Mouse (Mus musculus) heart, adult 9 months (tissue): Measurements from ENCODE around the gene Akap8l.
A peak's percentile ranks its signal among the peaks of the same experiment; 100 is the strongest.

ENCODE experiments used
- DNase-seq, 2 experiments: peaks; one replicate each; pipeline ENCODE4 v3.0.0; 2022; ENCODE audit warnings: low spot score in 2 of 2

Akap8l gene

DNA sequence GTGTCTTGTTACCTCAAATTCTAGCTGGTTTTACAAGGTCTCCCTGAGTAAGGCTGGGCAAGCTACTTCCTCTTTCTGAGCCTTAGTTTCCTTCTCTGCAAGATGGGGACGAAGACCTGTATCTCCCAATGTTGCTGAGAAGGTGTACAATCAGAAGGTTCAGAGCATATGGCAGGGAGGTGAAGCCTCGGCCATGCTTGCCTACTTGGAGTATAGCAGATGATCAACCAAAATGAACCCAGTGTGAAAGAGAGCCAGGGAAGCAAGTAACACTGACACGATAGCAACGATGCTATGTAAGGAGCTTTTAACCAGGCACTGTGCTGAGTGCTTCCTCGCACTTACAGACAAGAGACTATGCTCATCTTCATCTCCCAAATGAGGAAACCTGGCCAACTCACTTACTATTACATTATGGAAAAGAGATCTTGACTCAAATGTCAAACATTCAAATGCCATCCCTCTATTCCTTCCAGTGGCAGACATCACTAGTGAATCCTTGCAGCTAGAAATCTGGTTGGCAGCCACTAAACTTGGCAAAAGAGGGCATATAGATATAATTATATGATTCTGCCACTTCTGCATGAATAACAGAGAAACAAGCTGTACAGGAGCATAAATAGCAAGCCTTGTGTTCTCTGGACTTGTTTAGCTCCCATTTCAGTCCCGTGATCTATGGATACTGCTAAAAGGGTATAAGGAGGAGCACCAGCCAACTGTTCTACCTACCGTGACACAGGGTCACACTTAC is 8.0 kb upstream of the Akap8l start:
- DNase-seq, result no peak

- DNase-seq, result no peak
Observed at GRCm38 (mm10) chr17:32356766-32357760, 6.7 kb upstream of the Akap8l start.

DNA sequence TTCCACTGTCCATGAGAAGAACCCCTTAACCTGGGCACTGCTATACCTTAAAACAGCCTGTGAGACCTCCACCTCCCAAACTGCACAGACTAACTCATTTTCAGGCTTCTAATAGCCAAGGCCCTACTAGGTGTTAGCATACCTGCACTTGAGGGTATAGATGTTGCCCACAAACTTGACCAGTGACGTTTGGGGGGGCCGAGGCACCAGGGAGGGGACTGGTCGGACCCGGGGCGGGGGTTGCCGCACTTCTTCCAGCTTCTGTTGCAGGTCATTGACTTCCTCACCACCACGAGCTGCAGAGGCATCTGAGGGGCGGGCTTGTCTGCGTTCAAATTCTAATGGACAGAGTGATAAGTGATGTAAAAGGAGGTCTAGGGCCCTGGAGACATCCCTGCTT is 5.9 kb upstream of the Akap8l start:
- no peak for DNase-seq

DNA sequence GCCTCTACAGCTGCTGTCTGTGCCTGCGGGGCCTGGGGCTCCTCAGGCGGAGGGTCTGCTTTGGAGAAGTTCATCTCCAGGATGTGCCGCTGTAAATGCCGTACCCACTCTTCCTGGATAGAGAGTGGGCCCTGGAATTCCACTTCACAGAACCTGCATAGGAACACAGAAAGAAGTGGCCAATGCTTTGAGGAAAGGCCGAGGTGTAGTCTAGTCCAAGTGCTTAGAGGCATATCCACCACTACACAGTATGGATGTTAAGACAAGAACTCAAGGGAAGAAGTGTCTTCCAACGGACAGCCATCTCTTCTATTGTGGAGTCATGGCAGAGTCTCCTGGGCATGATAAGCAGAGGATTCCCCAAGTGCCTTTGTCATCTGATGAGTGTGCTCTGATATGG is 4.6 kb upstream of the Akap8l start:
- DNase-seq, result no peak

- DNase-seq, result no peak
Observed at GRCm38 (mm10) chr17:32354211-32354610, 3.8 kb upstream of the Akap8l start.

GRCm38 (mm10) chr17:32353696-32354095 is 3.3 kb upstream of the Akap8l start:
- DNase-seq, result peak; percentile 69 to 76

GRCm38 (mm10) chr17:32351726-32352125 is 1.3 kb upstream of the Akap8l start:
- DNase-seq, result no peak

DNA sequence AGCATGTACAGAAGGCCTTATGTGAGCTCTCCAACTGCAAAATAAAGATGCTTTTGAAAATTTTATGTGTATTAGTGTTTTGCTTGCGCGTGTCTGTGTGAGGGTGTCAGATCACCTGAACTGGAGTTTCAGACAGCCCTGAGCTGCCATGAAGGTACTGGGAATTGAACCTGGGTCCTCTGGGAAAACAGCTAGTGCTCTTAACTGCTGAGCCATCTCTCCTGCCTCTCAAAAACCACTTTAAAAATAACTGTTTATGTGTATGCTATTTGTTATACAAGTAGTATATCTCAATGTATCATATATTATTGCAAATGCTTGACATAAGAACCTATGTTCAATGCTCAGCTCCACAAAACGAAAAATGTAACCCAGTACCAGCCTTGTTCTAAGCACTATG is 862 bp upstream of the Akap8l start:
- no peak for DNase-seq

- no peak for DNase-seq
Observed at GRCm38 (mm10) chr17:32349851-32350381, 491 bp downstream of the Akap8l start.

- peak; percentile 34 to 44 for DNase-seq
Observed at GRCm38 (mm10) chr17:32349037-32349732, 1.2 kb downstream of the Akap8l start.

GRCm38 (mm10) chr17:32348406-32348805 is 2.0 kb downstream of the Akap8l start:
- no peak for DNase-seq

DNA sequence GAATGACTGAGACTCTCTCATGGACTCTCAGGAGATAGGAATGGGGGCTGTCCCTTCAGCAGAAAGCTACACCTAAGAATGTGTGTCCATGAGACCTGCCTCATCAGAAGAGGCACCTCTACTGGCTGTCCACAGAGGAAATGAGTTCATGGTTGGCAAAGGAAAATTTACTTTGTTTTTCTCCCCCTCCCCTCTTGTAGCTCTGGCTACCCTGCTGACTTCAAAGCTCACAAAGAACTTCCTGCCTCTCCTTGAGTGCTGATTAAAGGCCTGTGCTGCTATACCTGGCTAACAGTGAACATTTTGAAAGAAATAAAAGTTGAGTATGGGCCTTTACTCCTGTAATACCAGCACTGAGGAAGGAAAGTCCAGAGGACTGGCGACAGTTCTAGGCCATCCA is 9.3 kb downstream of the Akap8l start:
- no peak for DNase-seq

DNA sequence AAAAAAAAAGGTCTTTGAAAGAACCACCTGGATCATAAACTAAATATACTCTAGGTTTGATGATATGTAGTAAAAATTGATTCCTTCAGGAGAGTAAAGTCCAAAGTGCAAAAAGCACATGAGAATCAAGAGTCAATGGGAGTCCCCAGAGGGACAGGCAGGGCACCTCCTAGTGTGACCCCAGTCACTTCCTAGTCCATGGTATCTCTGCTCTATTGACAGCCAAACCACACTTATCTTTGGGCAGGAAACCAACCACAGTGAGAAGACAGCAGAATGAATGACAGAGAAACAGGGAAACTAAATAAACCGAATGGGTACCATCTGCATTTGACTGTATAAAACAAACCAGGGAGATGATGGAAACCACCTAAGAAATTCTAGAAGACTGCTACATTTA is 10.3 kb downstream of the Akap8l start:
- no peak for DNase-seq

DNA sequence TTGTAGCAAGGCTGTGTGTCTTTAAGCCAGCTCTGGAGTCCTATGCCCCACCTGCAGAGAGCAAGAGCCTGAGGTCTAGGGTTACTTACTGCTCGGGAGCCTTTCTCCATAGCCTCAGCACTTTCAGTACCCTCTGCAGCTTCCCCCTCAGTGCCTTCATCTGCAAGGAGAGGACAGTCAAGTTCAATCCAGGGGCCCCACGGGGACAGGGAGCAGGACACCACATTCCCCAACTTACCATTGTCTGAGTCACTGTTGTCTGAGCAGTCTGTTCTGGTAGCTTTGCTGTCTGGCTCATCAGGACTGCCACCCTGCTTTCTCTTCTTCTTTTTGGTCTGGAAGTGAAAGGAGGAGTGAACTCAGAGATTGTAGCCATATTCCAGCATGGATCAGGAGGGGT is 14.5 kb downstream of the Akap8l start:
- DNase-seq, result no peak

GRCm38 (mm10) chr17:32334921-32335320 is 15.5 kb downstream of the Akap8l start:
- no peak for DNase-seq

DNA sequence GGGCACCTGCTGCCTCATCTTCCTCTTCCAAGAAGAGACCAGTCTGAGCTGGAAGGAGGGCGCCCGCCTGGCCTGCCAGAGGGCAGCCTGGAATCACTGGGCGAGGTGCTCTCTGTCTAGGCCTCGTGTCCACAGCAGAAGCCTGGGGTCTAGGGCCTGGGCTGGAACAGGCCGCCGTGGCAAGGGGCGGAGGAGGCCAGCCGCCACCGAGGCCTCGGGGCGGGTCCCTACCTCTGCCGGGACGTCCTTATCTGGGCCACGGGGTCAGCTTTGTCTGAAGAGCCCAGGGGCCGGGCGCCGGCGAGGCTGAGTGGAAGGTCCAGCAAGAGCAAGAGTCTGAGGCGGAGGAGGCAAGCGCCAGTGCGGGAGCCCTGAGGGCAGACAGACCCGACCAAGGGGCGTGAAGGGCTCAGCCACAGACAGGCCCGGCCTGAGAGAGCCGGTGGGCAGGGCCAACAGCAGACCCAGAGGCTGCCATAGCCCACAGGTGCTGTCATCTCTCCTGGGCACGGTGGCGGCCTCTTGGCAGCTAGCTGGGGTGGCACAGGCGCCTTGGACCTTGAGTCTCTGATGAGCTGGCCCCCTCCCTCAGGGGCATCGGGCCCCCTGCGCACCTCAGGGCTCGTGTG is 16.6 kb downstream of the Akap8l start:
- DNase-seq, result no peak

DNA sequence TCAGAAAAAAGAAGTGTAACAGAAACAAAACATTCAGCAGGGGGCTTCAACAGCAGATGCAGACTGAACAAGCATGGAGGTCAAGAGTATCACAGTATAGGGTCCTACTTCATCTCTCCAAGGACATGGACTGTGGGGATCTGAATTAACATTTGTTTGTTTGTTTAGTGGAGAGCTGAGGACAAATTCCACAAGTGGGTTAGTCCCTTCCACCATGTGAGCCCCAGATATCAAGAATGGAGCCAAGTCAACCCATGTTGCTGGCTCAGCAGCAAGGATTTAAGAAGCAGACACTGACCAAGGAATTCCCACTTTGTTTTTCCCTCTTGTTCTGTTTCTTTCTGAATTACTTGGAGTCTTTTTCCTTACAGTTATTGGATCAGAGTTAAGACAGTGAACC is 22.9 kb downstream of the Akap8l start:
- DNase-seq, result no peak

GRCm38 (mm10) chr17:32322809-32323208 is 27.6 kb downstream of the Akap8l start:
- DNase-seq, result no peak

DNA sequence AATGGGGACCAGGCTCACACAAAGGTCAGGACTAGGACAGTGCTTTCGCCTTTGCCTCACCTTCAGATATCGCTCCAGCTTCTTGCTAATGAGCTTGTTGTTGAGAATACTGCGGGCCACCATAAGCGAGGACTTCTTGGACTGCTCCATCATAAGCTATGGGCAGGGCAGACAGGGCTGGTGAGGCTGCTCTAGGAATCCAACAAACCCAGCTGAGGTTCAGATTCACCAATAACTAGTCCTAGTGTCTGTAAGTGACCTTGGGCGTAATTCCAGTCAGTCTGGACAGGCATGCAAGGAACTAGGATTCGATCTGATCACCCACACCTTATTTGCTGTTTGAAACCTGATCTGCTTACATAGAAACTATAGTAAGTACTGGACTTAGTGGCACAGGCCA is 28.6 kb downstream of the Akap8l start:
- no peak for DNase-seq

DNA sequence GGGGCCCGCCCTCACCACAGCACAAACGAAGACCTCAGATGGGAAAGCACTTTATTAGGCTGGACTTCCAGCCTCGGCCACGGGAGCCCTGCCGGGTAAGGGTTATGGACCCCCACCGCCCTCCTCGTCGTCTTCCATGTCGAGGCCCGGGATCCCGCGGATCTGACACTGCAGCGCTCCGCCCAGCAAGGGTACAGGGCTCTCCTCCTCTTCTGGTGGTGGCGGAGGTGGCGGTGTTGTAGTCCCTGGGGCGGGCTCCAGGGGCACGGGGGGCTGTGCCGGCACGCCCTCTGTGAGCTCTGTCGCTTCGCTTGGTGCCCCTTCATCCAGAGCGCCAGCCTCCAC is 29.0 kb downstream of the Akap8l start:
- DNase-seq, result no peak

GRCm38 (mm10) chr17:32320597-32321389 is 29.6 kb downstream of the Akap8l start, which contains the start of gene Akap8:
TSS of gene Akap8 (minus strand) at chr17:32321238.
- peak; percentile 99 for DNase-seq
